Mouse (Mus musculus) megakaryocyte progenitor cell, adult 5-6 weeks (primary cell): ENCODE results near the gene Zswim8. TPM values are rescaled to one million over a fixed set of nuclear protein-coding genes. Genes with fewer than 3 reads are reported as not detected.

Source experiments
- ATAC-seq: replicated peaks from 2 replicates; pipeline ENCODE4 v1.8.0; 2016; ENCODE audit warnings: mild to moderate bottlenecking, moderate TSS enrichment, inconsistent platforms; ENCODE audit not compliant: poor library complexity
- total RNA-seq, 2 experiments: library from RNA; stranded (forward) in 1 of 2; stranded (reverse) in 1 of 2; fragments of 157-497, 149-512 nt in 1 of 2; fragments of 200-1000 nt in 1 of 2; gene quantifications; 2 replicates each; pipeline versions ENCODE4 v1.2.3 to v1.2.4; 2015 to 2017

Gene Zswim8
- total RNA-seq, 2 experiments from 2014 or later = 19.1 to 19.5 TPM

- no peak for ATAC-seq
Measured at GRCm38 (mm10) chr14:20768581-20768980, 61.2 kb downstream of the Zswim8 start.

- no peak for ATAC-seq
Measured at GRCm38 (mm10) chr14:20771941-20772340, 64.6 kb downstream of the Zswim8 start.

- peak; percentile 75 for ATAC-seq
Measured at GRCm38 (mm10) chr14:20772808-20773207, 65.5 kb downstream of the Zswim8 start.

Other genes starting within 250 kb of the Zswim8 start
- 52.6 and 56.2 TPM in 2 replicates for gene Anxa7, start 227.4 kb upstream of the Zswim8 start, total RNA-seq (2015)
- gene Anxa7, start 227.4 kb upstream of the Zswim8 start, total RNA-seq (2017) = 56.4 and 63.0 TPM in 2 replicates
- gene Mss51, start 210.7 kb upstream of the Zswim8 start, total RNA-seq (2015) = 1.1 and 2.1 TPM in 2 replicates
- 0.29 and 0.74 TPM in 2 replicates for gene Mss51, start 210.7 kb upstream of the Zswim8 start, total RNA-seq (2017)
- 166 and 169 TPM in 2 replicates for gene Ppp3cb, start 161.0 kb upstream of the Zswim8 start, total RNA-seq (2015)
- 56.9 and 68.0 TPM in 2 replicates for gene Ppp3cb, start 161.0 kb upstream of the Zswim8 start, total RNA-seq (2017)
- 5.3 and 7.0 TPM in 2 replicates for gene Usp54, start 66.5 kb upstream of the Zswim8 start, total RNA-seq (2015)
- gene Usp54, start 66.5 kb upstream of the Zswim8 start, total RNA-seq (2017) = 3.2 and 6.5 TPM in 2 replicates
- not detected in 2 replicates for gene Myoz1, start 51.0 kb upstream of the Zswim8 start, total RNA-seq (2015)
- gene Myoz1, start 51.0 kb upstream of the Zswim8 start, total RNA-seq (2017) = 0.68 TPM in 1 of 2 replicates, not detected in the other
- 0.10 TPM in 1 of 2 replicates, not detected in the other for gene Synpo2l, start 39.2 kb upstream of the Zswim8 start, total RNA-seq (2015)
- 0.20 TPM in 1 of 2 replicates, not detected in the other for gene Synpo2l, start 39.2 kb upstream of the Zswim8 start, total RNA-seq (2017)
- 40.1 and 40.5 TPM in 2 replicates for gene Sec24c, start 33.2 kb upstream of the Zswim8 start, total RNA-seq (2015)
- gene Sec24c, start 33.2 kb upstream of the Zswim8 start, total RNA-seq (2017) = 88.7 and 97.9 TPM in 2 replicates
- 14.3 and 15.3 TPM in 2 replicates for gene Fut11, start 12.6 kb upstream of the Zswim8 start, total RNA-seq (2015)
- 5.3 and 5.7 TPM in 2 replicates for gene Fut11, start 12.6 kb upstream of the Zswim8 start, total RNA-seq (2017)
- 163 and 169 TPM in 2 replicates for gene Chchd1, start 4.5 kb upstream of the Zswim8 start, total RNA-seq (2015)
- gene Chchd1, start 4.5 kb upstream of the Zswim8 start, total RNA-seq (2017) = 104 and 110 TPM in 2 replicates
- gene Ndst2, start 27.0 kb downstream of the Zswim8 start, total RNA-seq (2015) = 21.2 and 30.7 TPM in 2 replicates
- gene Ndst2, start 27.0 kb downstream of the Zswim8 start, total RNA-seq (2017) = 6.6 and 8.5 TPM in 2 replicates
- gene Camk2g, start 86.5 kb downstream of the Zswim8 start, total RNA-seq (2015) = 22.9 and 29.1 TPM in 2 replicates
- 47.5 and 52.5 TPM in 2 replicates for gene Camk2g, start 86.5 kb downstream of the Zswim8 start, total RNA-seq (2017)
- 3.4 TPM in 2 replicates for gene Plau, start 129.1 kb downstream of the Zswim8 start, total RNA-seq (2015)
- 6.9 and 7.6 TPM in 2 replicates for gene Plau, start 129.1 kb downstream of the Zswim8 start, total RNA-seq (2017)
- gene Vcl, start 221.8 kb downstream of the Zswim8 start, total RNA-seq (2015) = 42.9 and 50.6 TPM in 2 replicates
- 30.0 and 32.3 TPM in 2 replicates for gene Vcl, start 221.8 kb downstream of the Zswim8 start, total RNA-seq (2017)